Mouse (Mus musculus): Measurements from ENCODE around the gene Cln6. TPM values are rescaled to one million over a fixed set of nuclear protein-coding genes. Genes with fewer than 3 reads are reported as not detected.

Cln6 gene
- polyA plus RNA-seq, 2 experiments, result 12.4 to 18.5 TPM

DNA sequence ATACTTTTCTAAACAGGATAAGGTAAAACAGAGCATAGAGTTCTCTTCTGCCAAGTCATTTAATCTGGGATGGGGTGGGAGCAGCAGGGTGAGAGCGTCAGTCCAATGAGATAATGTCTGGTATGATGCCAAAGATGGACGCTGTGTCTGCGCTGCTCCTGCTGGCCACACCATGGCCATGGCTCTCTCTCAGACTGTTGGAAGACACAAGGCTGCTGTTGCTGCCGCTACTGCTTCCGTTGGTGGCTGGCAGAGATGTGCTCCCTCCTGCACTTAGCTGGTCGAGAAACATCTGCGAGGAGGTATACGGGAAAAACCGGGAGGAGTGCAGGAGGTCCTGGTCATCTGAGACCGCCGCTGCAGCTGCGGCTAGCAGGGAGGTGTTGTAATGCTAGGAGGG lies 43.3 kb downstream of the Cln6 start:
- 88% methylated on average over 12 of the region's 12 CpGs for WGBS (ENCODE audit: insufficient replicate concordance)
- no peak for ATAC-seq (ENCODE audit: insufficient read depth)
- Histone ChIP-seq H3K4me1 (replicated peaks; ENCODE audit: control insufficient read depth in 2 of 2, insufficient read depth in 2 of 2, low read length in 1 of 2) (peaks cover 0 to 5% of the 10 kb centered on the region in 2 experiments; a peak in 1 of 4 replicates), H3K4me3 (ENCODE audit: insufficient read depth in 1 of 2, low read depth in 2 of 2, low read length in 2 of 2) (no peak overlapping the region), H3K4me2 (ENCODE audit: low read depth) (no peak overlapping the region), H3K9ac (replicated peaks) (no peak overlapping the region), H3K27me3 (ENCODE audit: control insufficient read depth, insufficient read depth, low read length) (no peaks in the 10 kb centered on the region), H3K9me3 (ENCODE audit: control insufficient read depth, low read length) (no peaks in the 10 kb centered on the region), H3K36me3 (replicated peaks; ENCODE audit: control insufficient read depth, insufficient read depth, low read depth) (peaks cover 38% of the 10 kb centered on the region), H3K27ac (no peak overlapping the region)
- no peak for DNase-seq (ENCODE audit: low read depth in 3 of 3, low spot score in 3 of 3)
- TF ChIP-seq EP300 (IDR thresholded peaks at IDR 0.05; ENCODE audit: low read depth) (no peak), CTCF (IDR thresholded peaks at IDR 0.05; ENCODE audit: low read depth) (no peak)

DNA sequence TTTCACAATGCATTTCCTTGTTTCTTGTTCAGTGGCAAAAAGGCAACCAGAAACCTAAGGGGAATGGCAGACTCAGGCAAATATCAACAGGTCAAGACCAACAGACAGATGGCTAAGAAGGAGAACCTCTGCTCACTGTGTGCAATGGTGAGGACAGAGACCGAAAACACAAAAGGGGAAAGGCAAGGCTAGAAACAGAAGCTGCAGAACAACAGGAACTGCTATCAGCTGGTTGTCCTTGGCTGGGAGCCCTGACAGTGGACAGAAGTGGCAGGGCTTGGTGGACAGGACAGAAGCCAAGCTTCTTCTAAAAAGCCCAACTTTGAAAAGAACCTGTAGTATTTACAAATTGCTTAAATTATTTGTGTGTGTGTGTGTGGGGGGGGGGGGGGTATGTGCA lies 55.9 kb downstream of the Cln6 start:
- DNase-seq (ENCODE audit: low read depth in 3 of 3, low spot score in 3 of 3) (no peak), ATAC-seq (ENCODE audit: insufficient read depth) (no peak)
- WGBS (ENCODE audit: insufficient replicate concordance), result 60% methylated on average over 1 of the region's 1 CpGs
- peaks cover 20% of the 10 kb centered on the region for H3K36me3 ChIP-seq (replicated peaks; ENCODE audit: control insufficient read depth, insufficient read depth, low read depth)
- H3K9ac ChIP-seq (replicated peaks), result no peak overlapping the region
- H3K4me3 ChIP-seq (ENCODE audit: insufficient read depth in 1 of 2, low read depth in 2 of 2, low read length in 2 of 2), result no peak overlapping the region
- no peak overlapping the region for H3K27ac ChIP-seq
- H3K4me2 ChIP-seq (ENCODE audit: low read depth), result no peak overlapping the region
- H3K4me1 ChIP-seq (replicated peaks; ENCODE audit: control insufficient read depth in 2 of 2, insufficient read depth in 2 of 2, low read length in 1 of 2), result no peaks in the 10 kb centered on the region
- H3K9me3 ChIP-seq (ENCODE audit: control insufficient read depth, low read length), result no peaks in the 10 kb centered on the region
- TF ChIP-seq EP300 (IDR thresholded peaks at IDR 0.05; ENCODE audit: low read depth) (no peak), CTCF (IDR thresholded peaks at IDR 0.05; ENCODE audit: low read depth) (no peak)
- H3K27me3 ChIP-seq (ENCODE audit: control insufficient read depth, insufficient read depth, low read length), result no peaks in the 10 kb centered on the region

Other genes with a start within 250 kb of the Cln6 start
- 0.07 and 0.08 TPM in 2 replicates for gene Itga11, start 161.0 kb upstream of the Cln6 start, polyA plus RNA-seq (2012; rRNA removed)
- gene Itga11, start 161.0 kb upstream of the Cln6 start, polyA plus RNA-seq (2014; fragmentation: Nextera tagmentation; extraction: Ambion mirVana), result 0.08 TPM in 2 replicates
- 5.8 and 8.2 TPM in 2 replicates for gene Fem1b, start 26.9 kb upstream of the Cln6 start, polyA plus RNA-seq (2012; rRNA removed)
- gene Fem1b, start 26.9 kb upstream of the Cln6 start, polyA plus RNA-seq (2014; fragmentation: Nextera tagmentation; extraction: Ambion mirVana), result 12.5 and 15.5 TPM in 2 replicates
- 0.98 and 1.1 TPM in 2 replicates for gene Calml4, start 19.3 kb downstream of the Cln6 start, polyA plus RNA-seq (2012; rRNA removed)
- 1.6 and 2.2 TPM in 2 replicates for gene Calml4, start 19.3 kb downstream of the Cln6 start, polyA plus RNA-seq (2014; fragmentation: Nextera tagmentation; extraction: Ambion mirVana)
- 7.6 and 9.5 TPM in 2 replicates for gene Pias1, start 149.1 kb downstream of the Cln6 start, polyA plus RNA-seq (2012; rRNA removed)
- gene Pias1, start 149.1 kb downstream of the Cln6 start, polyA plus RNA-seq (2014; fragmentation: Nextera tagmentation; extraction: Ambion mirVana), result 22.0 and 26.6 TPM in 2 replicates